Mouse (Mus musculus) hindbrain, postnatal 0 days (tissue): Measurements from ENCODE around the gene Chrnb4. TPM values are rescaled to one million over a fixed set of nuclear protein-coding genes. Genes with fewer than 3 reads are reported as not detected.
A peak's percentile ranks its signal among the peaks of the same experiment; 100 is the strongest.

ENCODE experiments used
- ATAC-seq: fragments of 200-750 bp; cut with Nextera tagmentation; 2 replicates; pipeline ENCODE4 v1.8.0; 2017; ENCODE audit warnings: mild to moderate bottlenecking, moderate TSS enrichment, moderate library complexity
- DNase-seq: peaks from one replicate; pipeline ENCODE4 v3.0.0-alpha.2; 2015; ENCODE audit warnings: low spot score
- H3K27ac ChIP-seq: fragments of 300-500 bp; sonication (generic); 2 replicates; pipeline ENCODE4 v1.5.1; 2014; ENCODE audit warnings: mild to moderate bottlenecking
- H3K27me3 ChIP-seq: fragments of 300-500 bp; sonication (generic); 2 replicates; pipeline ENCODE4 v1.6.1; 2014; ENCODE audit warnings: low read length, mixed read lengths; ENCODE audit not compliant: insufficient read depth
- H3K36me3 ChIP-seq: fragments of 300-500 bp; sonication (generic); 2 replicates; pipeline ENCODE4 v1.6.1; 2014; ENCODE audit warnings: low read length, mixed read lengths; ENCODE audit not compliant: insufficient read depth
- H3K4me1 ChIP-seq: fragments of 300-500 bp; sonication (generic); 2 replicates; pipeline ENCODE4 v1.6.1; 2014; ENCODE audit warnings: antibody characterized with exemption, low read length, mixed read lengths; ENCODE audit not compliant: insufficient read depth
- H3K4me2 ChIP-seq: fragments of 300-500 bp; sonication (generic); 2 replicates; pipeline ENCODE4 v1.6.1; 2014; ENCODE audit warnings: low read depth, mild to moderate bottlenecking, low read length, moderate library complexity, mixed read lengths
- H3K4me3 ChIP-seq: fragments of 300-500 bp; sonication (generic); 2 replicates; pipeline ENCODE4 v1.5.1; 2014; ENCODE audit warnings: low read length
- H3K9ac ChIP-seq: fragments of 300-500 bp; sonication (generic); replicated peaks from 2 replicates; pipeline ENCODE4 v1.6.1; 2014; ENCODE audit warnings: mild to moderate bottlenecking, low read length, moderate library complexity, mixed read lengths
- H3K9me3 ChIP-seq: fragments of 300-500 bp; sonication (generic); 2 replicates; pipeline ENCODE4 v1.6.1; 2016; ENCODE audit warnings: low read length, mixed read lengths
- CTCF ChIP-seq: IDR thresholded peaks from 2 replicates; pipeline ENCODE4 v1.5.1; 2016; ENCODE audit warnings: antibody characterized with exemption, control low read depth, low read depth
- WGBS: fragments of 180-500 bp; shearing (Covaris S2); extraction: QIAGEN DNeasy Blood & Tissue Kit; methylation state at CpG from one replicate; pipeline ENCODE4 v1.1.7; 2014; 5-methylcytosine and 5-hydroxymethylcytosine counted together
- polyA plus RNA-seq: library from polyadenylated mRNA; unstranded; fragments of >200 nt; fragmentation: Nextera tagmentation; extraction: Ambion mirVana; gene quantifications from 2 replicates; pipeline ENCODE4 v1.2.1, GENCODE M21; 2015
- total RNA-seq: library from RNA; depleted of rRNA; stranded (reverse); fragments of >200 nt; gene quantifications from 2 replicates; pipeline ENCODE4 v1.2.3, GENCODE M21; 2014

The Chrnb4 gene
- total and polyA plus RNA-seq, 2 experiments from 2014 or later, result 2.4 to 2.6 TPM

DNA sequence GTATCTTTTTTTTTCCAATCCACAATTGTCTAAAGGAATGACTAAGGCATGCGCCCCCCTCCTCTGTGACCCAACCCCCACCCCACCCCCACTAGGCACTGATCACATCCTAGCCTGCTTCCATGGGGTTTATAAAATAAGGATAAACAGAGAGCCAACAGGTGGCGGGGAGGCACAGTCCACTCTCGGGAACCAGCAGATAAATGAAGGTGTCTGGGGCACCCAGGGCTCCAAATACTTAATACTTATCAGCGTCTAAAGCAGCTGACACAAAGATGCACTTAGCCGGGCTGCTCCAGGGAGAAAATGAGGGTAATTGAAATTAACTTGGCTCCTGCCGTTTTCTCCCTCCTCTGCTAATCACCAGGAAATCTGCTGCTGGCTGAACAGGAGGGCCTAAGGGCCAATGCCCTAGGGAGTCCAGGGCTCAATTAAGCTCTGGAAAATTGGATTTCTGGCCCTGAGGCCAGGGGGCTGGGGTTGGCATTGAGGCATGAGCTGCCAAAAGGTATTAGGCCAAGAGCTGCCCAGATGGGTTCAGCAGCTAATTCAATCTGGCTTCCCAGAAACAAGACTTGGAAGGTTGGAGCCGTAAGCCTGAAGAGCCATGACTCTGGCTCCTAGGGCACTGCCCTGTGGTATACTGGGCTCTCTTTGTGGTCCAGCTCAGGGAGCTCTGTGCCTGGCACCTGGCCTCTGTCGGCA is 18.8 kb upstream of the Chrnb4 start:
- no peaks in the 10 kb centered on the region for H3K27me3 ChIP-seq
- H3K4me3 ChIP-seq, result no peak overlapping the region
- no peak overlapping the region for H3K4me2 ChIP-seq
- H3K27ac ChIP-seq, result peak overlapping the region; percentile 38; the same call in 1 of the 2 replicates
- 19% methylated on average over 8 of the region's 8 CpGs for WGBS
- TF ChIP-seq CTCF, result no peak
- H3K9me3 ChIP-seq, result no peaks in the 10 kb centered on the region
- no peaks in the 10 kb centered on the region for H3K36me3 ChIP-seq
- ATAC-seq (peak; percentile 90), DNase-seq (peak; percentile 90)
- no peak overlapping the region for H3K9ac ChIP-seq
- H3K4me1 ChIP-seq, result peaks cover 6% of the 10 kb centered on the region; the same call in 1 of the 2 replicates

DNA sequence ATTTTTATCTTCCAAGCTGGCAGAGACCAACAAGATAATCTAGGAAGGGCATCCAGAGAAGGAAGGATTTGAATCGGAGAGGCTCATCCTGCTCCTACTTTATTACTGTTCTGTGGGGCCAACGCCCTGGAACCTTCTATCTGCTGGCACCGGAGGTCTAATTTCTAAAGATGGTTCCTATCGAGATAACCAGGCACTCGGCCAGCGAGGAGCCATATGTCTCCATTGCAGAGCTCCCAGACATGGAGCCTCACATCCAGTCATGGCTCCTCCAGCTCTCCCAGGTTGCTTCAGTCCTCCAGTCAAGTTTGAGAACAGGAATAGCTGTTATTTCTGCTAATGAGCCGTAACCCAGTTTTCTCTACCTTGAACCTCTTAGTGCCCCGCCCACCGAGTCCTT is 16.7 kb upstream of the Chrnb4 start:
- no peak for TF ChIP-seq CTCF
- no peak for ATAC-seq

DNA sequence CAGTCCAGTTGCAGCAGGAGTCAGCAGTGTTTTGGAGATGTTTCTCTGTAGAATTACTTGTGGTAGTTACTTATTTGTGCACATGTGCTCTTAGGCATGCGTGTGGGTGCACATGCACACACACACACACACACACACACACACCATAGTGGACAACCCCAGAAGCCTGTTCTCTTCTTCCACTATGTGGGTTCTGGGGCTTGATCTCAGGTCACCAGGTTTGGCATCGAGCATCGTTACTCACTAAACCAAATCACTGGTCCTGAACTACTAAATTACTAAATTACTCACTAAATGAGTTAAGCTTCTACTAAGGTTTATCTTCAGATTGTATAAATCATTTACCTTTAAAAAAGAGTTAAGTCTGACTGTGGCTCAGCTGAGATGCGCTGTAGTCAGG is 9.5 kb upstream of the Chrnb4 start:
- no peaks in the 10 kb centered on the region for H3K36me3 ChIP-seq
- ATAC-seq (no peak), DNase-seq (no peak)
- H3K27ac ChIP-seq, result no peak overlapping the region
- no peaks in the 10 kb centered on the region for H3K9me3 ChIP-seq
- WGBS, result 97% methylated on average over 4 of the region's 4 CpGs
- H3K4me1 ChIP-seq, result no peaks in the 10 kb centered on the region
- no peak overlapping the region for H3K4me2 ChIP-seq
- H3K4me3 ChIP-seq, result no peak overlapping the region
- no peak overlapping the region for H3K9ac ChIP-seq
- no peaks in the 10 kb centered on the region for H3K27me3 ChIP-seq
- TF ChIP-seq CTCF, result no peak

More for the DNA sequence above, 16.7 kb upstream of the Chrnb4 start:
- WGBS, result 76% methylated on average over 9 of the region's 9 CpGs
- Histone ChIP-seq H3K27me3 (no peaks in the 10 kb centered on the region), H3K36me3 (no peaks in the 10 kb centered on the region), H3K9me3 (no peaks in the 10 kb centered on the region), H3K27ac (no peak overlapping the region), H3K9ac (no peak overlapping the region), H3K4me3 (no peak overlapping the region), H3K4me2 (no peak overlapping the region), H3K4me1 (peaks cover 6% of the 10 kb centered on the region; the same call in 1 of the 2 replicates)
- DNase-seq, result peak; percentile 32

DNA sequence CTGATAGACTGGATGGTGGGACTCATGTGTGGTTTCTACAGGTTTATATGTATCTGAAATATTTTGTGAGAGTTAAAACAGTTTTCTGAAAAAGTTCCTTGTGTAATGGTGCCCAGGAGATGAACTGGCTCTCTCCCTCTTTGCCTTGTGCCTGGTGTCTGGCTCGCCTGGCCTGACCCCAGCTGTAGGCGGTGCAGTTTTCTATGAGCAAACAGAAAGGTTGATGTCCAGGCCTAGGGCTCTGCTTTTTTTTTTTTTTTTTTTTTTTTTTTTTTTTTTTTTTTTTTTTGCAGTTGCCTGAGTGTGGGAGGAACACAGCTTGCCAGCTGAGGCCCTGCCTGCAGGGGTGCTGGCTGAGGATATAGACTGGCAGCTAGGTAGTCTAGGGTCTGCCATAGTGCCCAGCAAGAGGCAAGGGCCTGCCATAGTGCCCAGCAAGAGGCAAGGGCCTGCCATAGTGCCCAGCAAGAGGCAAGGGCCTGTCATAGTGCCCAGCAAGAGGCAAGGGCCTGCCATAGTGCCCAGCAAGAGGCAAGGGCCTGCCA is 6.9 kb upstream of the Chrnb4 start:
- ATAC-seq (no peak), DNase-seq (no peak)
- Histone ChIP-seq H3K27ac (no peak overlapping the region), H3K27me3 (no peaks in the 10 kb centered on the region), H3K36me3 (no peaks in the 10 kb centered on the region), H3K4me2 (no peak overlapping the region), H3K9ac (no peak overlapping the region), H3K4me3 (no peak overlapping the region), H3K4me1 (no peaks in the 10 kb centered on the region), H3K9me3 (no peaks in the 10 kb centered on the region)
- no peak for TF ChIP-seq CTCF
- WGBS, result 56% methylated on average over 2 of the region's 2 CpGs

DNA sequence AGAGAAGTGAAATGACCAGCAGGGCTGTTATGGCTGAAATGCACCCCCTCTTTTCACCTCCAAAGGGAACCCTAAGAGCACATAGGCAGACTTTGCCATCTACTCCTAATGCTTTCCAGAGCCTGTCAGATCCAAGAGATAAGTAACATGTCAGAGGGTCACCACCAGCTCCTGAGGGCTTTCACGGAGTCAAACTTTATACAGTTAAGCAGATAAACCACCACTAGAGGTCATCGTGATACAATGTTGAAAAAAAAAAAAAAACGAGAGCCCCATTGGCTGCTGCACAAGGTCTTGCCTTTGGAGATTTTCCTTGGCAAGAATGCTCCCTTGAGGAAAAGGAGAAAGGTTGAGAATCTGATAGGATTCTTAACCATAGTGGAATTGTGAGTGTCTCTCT is 1.8 kb downstream of the Chrnb4 start:
- H3K4me3 ChIP-seq, result no peak overlapping the region
- peaks cover 1% of the 10 kb centered on the region; the same call in 1 of the 2 replicates for H3K4me1 ChIP-seq
- WGBS, result 0% methylated on average over 3 of the region's 3 CpGs
- peak; percentile 54 for TF ChIP-seq CTCF
- H3K9ac ChIP-seq, result no peak overlapping the region
- no peaks in the 10 kb centered on the region; the same call in 1 of the 2 replicates for H3K27me3 ChIP-seq
- peak overlapping the region; percentile 16; the same call in 1 of the 2 replicates for H3K4me2 ChIP-seq
- no peaks in the 10 kb centered on the region for H3K9me3 ChIP-seq
- no peak for ATAC-seq
- DNase-seq, result peak; percentile 61
- no peaks in the 10 kb centered on the region for H3K36me3 ChIP-seq
- H3K27ac ChIP-seq, result no peak overlapping the region

DNA sequence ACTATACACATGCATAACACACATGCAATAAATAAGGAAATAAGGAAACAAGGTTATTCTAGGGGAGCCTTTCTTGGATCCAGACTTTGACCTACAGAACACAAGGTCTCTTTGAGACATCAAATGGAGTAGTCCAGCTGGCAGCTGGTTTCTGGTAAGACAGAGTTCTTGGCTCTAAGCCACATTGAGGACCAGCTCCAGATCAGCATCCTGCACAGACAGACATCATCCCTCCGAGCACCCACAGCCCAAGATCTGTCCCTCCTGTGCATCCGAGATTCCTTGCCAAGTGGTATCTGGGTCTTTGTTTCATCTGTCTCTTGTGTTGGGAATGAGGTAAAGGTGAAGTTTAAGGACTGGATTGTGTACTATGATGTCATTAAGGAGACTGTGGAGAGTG is 3.6 kb downstream of the Chrnb4 start:
- H3K9me3 ChIP-seq, result no peaks in the 10 kb centered on the region
- no peaks in the 10 kb centered on the region for H3K36me3 ChIP-seq
- no peak overlapping the region for H3K9ac ChIP-seq
- no peak overlapping the region for H3K27ac ChIP-seq
- 49% methylated on average over 2 of the region's 2 CpGs for WGBS
- no peaks in the 10 kb centered on the region; the same call in 1 of the 2 replicates for H3K27me3 ChIP-seq
- TF ChIP-seq CTCF, result no peak
- DNase-seq (peak; percentile 22), ATAC-seq (no peak)
- H3K4me1 ChIP-seq, result peaks cover 4% of the 10 kb centered on the region; the same call in 1 of the 2 replicates
- H3K4me2 ChIP-seq, result no peak overlapping the region
- H3K4me3 ChIP-seq, result no peak overlapping the region

DNA sequence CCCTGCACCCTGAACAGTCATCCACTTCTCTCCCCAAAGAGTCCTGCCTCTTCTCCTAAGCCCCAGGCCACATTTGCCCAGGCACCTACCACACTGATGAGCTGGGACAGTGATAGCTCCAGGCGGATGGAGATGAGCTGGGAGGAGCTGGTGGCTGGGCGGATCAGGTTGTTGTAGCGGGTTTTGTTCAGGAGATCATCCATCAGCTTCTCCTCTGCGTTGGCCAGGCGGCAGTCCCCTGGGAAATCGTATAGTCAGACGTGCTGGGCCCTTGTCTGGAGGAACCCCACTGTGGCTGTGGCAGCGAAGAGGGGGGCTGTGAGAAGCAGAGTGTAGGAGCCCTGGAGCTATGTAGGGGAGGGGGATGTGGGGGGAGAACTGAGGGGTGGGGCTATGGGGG is 4.9 kb downstream of the Chrnb4 start:
- Histone ChIP-seq H3K36me3 (no peaks in the 10 kb centered on the region), H3K9me3 (no peaks in the 10 kb centered on the region), H3K4me2 (no peak overlapping the region), H3K4me3 (no peak overlapping the region), H3K9ac (no peak overlapping the region), H3K27me3 (no peaks in the 10 kb centered on the region; the same call in 1 of the 2 replicates), H3K4me1 (peaks cover 4% of the 10 kb centered on the region; the same call in 1 of the 2 replicates), H3K27ac (no peak overlapping the region)
- no peak for TF ChIP-seq CTCF
- DNase-seq (no peak), ATAC-seq (no peak)
- WGBS, result 9% methylated on average over 8 of the region's 8 CpGs
